Mouse (Mus musculus): ENCODE data around the gene Neurod6. TPM values are rescaled to one million over a fixed set of nuclear protein-coding genes. Genes with fewer than 3 reads are reported as not detected.

Neurod6 gene
- polyA plus RNA-seq, 1 experiment, result not detected

DNA sequence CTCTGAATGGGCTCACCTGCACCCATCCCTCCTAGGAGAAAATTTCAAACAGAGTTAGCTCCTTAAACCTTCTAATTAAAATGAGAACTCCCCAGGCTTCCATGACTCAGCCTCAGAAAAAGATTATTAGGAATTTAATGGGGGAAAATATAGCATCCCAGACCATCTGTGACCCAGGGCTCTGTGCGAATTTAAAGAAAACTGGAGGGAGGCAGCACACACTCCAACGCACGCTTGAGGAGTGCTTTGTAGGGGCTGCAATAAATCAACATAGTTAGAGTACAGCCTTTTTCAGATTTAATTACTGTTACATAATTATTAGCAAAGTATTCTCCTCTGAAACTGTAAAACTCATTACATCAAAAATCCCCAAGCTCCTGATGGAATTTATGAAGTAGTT lies 32.2 kb downstream of the Neurod6 start:
- WGBS, result 72% methylated on average over 3 of the region's 3 CpGs
- no peak for DNase-seq (ENCODE audit: low read depth, low spot score)

DNA sequence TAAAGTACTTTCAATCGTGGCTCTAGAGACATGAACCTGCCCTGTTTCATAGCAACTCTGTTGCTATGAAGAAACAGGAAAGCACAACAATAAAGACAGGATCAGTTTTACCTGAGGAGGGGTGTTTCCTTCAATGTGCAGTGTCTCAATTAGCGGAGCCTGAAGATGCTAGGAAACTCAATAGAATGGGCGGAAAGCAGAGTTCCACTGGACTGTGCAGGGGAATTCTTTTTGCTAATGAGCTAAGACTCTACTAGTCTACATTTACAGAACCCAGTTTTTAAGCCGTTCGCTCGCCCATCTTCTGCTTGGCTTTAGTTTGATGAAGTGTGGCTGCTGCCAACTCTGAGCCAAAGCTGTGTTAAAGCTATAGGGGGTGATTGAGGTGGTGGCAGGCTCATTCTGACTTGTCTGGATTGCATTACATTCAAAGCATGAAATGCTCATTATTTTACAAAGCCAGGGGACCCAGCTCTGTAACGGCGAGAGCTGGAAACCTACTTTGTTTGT lies 33.2 kb downstream of the Neurod6 start:
- no peak for DNase-seq (ENCODE audit: low read depth, low spot score)
- 67% methylated on average over 8 of the region's 8 CpGs for WGBS

DNA sequence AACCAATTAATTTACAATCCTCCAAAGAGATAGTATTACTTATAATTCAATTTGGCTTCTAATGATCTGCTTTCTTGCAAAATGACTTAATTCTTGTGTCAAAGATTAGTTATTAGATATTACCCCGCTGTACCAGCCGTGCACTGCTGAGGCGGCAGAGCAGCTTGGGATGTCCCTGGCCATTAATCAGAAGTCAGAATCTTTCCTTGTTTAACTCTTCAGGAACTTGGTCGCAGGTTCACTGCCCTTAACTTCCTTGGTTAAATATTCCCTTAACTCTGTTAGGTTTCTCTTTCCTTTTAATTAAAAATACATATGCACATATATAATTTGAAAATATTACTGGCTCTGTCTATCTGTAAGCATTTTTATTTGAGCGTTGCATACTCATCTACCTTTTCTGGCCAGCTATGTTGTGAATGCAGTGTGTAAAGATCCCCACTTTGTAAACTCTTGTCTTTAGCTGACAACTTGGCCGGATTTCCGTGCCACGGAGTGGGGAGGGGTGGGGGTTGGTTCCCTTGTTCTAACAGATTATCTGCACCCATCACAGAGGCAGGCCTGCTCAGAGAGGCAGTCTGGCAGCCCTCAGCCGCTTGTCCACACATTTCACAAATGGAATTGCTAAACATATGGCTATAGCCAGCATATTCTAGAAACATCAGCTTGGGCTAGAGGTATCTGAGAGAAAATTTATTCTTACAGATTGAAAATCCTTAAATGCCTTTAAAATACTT lies 34.1 kb downstream of the Neurod6 start:
- 48% methylated on average over 9 of the region's 9 CpGs for WGBS
- no peak for DNase-seq (ENCODE audit: low read depth, low spot score)

DNA sequence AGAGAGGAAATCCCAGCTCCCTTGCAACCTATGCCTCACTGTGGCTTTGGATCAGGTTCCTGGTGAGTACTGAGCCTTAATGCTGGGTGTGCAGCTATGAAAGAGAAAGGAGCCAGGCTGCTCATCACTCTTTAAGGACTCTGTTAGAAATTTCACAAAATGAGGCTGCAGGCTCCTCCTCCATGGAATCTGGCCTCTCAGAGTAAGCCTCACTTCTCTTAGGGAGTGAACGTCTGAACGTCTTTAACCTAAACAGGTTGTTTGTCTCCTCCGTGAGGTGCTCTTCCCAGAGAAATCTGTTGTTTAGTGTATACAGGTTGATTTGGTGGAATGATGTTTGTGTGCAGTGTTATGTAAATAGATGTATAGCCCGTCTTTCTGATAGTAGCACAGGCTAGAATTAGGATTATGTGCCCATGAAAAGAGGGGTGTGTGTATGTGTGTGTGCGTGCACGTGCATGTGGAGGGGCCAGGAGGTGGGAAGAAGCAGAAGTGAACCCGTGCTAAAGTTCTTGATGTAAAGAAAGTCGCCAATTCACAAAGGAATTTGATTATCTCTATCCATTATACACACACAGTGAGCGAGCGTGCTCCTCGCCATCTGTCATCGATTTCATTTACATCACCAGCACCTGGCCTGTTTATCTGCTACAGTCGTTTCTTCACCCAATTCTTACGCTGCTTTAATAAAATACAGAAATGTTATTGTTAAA lies 34.8 kb downstream of the Neurod6 start:
- no peak for DNase-seq (ENCODE audit: low read depth, low spot score)
- WGBS, result 71% methylated on average over 14 of the region's 14 CpGs

DNA sequence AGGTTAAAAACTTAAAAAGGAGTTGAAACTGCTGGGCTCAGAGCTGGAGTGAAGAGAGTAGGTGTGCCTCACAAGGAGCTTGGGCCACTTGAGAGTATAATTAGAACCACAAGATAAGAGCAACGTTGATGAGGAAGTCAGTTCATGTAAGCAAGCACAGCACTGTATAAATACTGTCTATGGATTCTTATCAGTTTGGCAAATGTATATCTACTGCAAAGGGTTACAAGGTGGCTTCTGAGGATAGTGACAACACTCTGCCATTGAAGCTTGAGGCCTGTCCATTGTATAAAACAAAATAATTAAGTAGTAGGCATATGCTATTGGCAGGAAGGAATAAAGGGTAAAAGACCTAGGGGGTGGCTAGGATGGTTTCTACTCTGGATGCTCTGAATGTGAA lies 46.4 kb downstream of the Neurod6 start:
- WGBS, result 7% methylated on average over 1 of the region's 1 CpGs
- DNase-seq (ENCODE audit: low read depth, low spot score), result no peak

Other genes with a start within 250 kb of the Neurod6 start
- gene Adcyap1r1, start 229.3 kb downstream of the Neurod6 start, polyA plus RNA-seq (2012; rRNA removed), result 2.2 and 2.7 TPM in 2 replicates
- gene Itprid1, start 155.6 kb upstream of the Neurod6 start, polyA plus RNA-seq (2012; rRNA removed), result 0.16 and 0.36 TPM in 2 replicates